Mouse (Mus musculus) CH12.LX (cell line): ENCODE measurements around the gene Pla2g4e. TPM values are rescaled to one million over a fixed set of nuclear protein-coding genes. Genes with fewer than 3 reads are reported as not detected.

Experiments
- DNase-seq: peaks from one replicate; pipeline ENCODE4 v3.0.0-alpha.2; 2013; ENCODE audit errors: extremely low read depth
- H3K27ac ChIP-seq: 2 replicates; pipeline ENCODE4 v1.5.1; 2012; ENCODE audit warnings: low read depth, mild to moderate bottlenecking, control low read depth, moderate library complexity; ENCODE audit not compliant: insufficient read depth
- H3K27me3 ChIP-seq: replicated peaks from 2 replicates; pipeline ENCODE3; 2012; ENCODE audit warnings: inconsistent platforms
- H3K36me3 ChIP-seq, 2 experiments: replicated peaks in 1 of 2; 2 replicates each; pipeline versions ENCODE3 to v1.6.1; 2012; ENCODE audit warnings: inconsistent platforms in 1 of 2, low read length in 1 of 2, mild to moderate bottlenecking in 1 of 2, mixed read lengths in 1 of 2, moderate library complexity in 1 of 2; ENCODE audit not compliant: control insufficient read depth in 1 of 2, insufficient read depth in 1 of 2
- H3K4me1 ChIP-seq, 2 experiments: 2 replicates each; pipeline ENCODE4 v1.6.1; 2012; ENCODE audit warnings: inconsistent platforms in 1 of 2, moderate library complexity in 1 of 2; ENCODE audit not compliant: insufficient read depth in 2 of 2, control insufficient read depth in 1 of 2
- H3K4me2 ChIP-seq: 2 replicates; pipeline ENCODE4 v1.6.1; 2012; ENCODE audit warnings: low read depth, mild to moderate bottlenecking, control low read depth; ENCODE audit not compliant: poor library complexity, insufficient read depth, severe bottlenecking
- H3K4me3 ChIP-seq, 3 experiments: fragments of 150-350 bp in 1 of 3; sonication (generic) in 1 of 3; replicated peaks in 1 of 3; 2 replicates each; pipeline versions ENCODE3 to v1.5.1; 2011 to 2012; ENCODE audit warnings: low read depth in 2 of 3, low read length in 2 of 3, mild to moderate bottlenecking in 2 of 3, moderate library complexity in 2 of 3, control low read depth in 1 of 3, improper control_type of control experiment in 1 of 3, inconsistent platforms in 1 of 3, mixed read lengths in 1 of 3; ENCODE audit not compliant: poor library complexity in 1 of 3
- H3K79me2 ChIP-seq: replicated peaks from 2 replicates; pipeline ENCODE4 v1.6.1; 2012; ENCODE audit warnings: mild to moderate bottlenecking, moderate library complexity; ENCODE audit not compliant: control insufficient read depth, poor library complexity, insufficient read depth, severe bottlenecking; ENCODE audit errors: extremely low read depth
- H3K9ac ChIP-seq: 2 replicates; pipeline ENCODE4 v1.6.1; 2012; ENCODE audit warnings: low read depth, mild to moderate bottlenecking, control low read depth, moderate library complexity; ENCODE audit not compliant: insufficient read depth
- H3K9me3 ChIP-seq: replicated peaks from 2 replicates; pipeline ENCODE3; 2012; ENCODE audit warnings: low read length, inconsistent platforms, mixed read lengths
- CHD2 ChIP-seq: IDR thresholded peaks from 2 replicates; pipeline ENCODE4 v1.6.1; 2011; ENCODE audit warnings: low read length, improper control_type of control experiment
- CTCF ChIP-seq, 2 experiments: IDR thresholded peaks in 1 of 2; conservative IDR thresholded peaks in 1 of 2; 2 replicates each; pipeline ENCODE4 v1.5.1; 2011 to 2012; ENCODE audit warnings: low read depth in 2 of 2, low read length in 2 of 2, improper control_type of control experiment in 1 of 2, inconsistent platforms in 1 of 2, mild to moderate bottlenecking in 1 of 2, moderate library complexity in 1 of 2
- GABPA ChIP-seq: IDR thresholded peaks from 2 replicates; pipeline ENCODE4 v1.6.1; 2012; ENCODE audit warnings: low read depth, low read length, improper control_type of control experiment, inconsistent platforms; ENCODE audit not compliant: insufficient replicate concordance
- IRF4 ChIP-seq: IDR thresholded peaks from 2 replicates; pipeline ENCODE4 v1.6.1; 2014; ENCODE audit warnings: low read depth, mild to moderate bottlenecking, inconsistent platforms, low read length, improper control_type of control experiment
- MAZ ChIP-seq: IDR thresholded peaks from 2 replicates; pipeline ENCODE4 v1.6.1; 2012; ENCODE audit warnings: low read depth, mild to moderate bottlenecking, inconsistent platforms, low read length, improper control_type of control experiment, moderate library complexity
- MEF2A ChIP-seq: IDR thresholded peaks from 2 replicates; pipeline ENCODE4 v1.6.1; 2014; ENCODE audit warnings: low read depth, mild to moderate bottlenecking, inconsistent platforms, low read length, improper control_type of control experiment, borderline replicate concordance
- MXI1 ChIP-seq: IDR thresholded peaks from 2 replicates; pipeline ENCODE4 v1.6.1; 2011; ENCODE audit warnings: mild to moderate bottlenecking, low read depth, low read length, improper control_type of control experiment
- MYC ChIP-seq: IDR thresholded peaks from 2 replicates; pipeline ENCODE4 v1.6.1; 2011; ENCODE audit warnings: low read depth, mild to moderate bottlenecking, improper control_type of control experiment, low read length
- NRF1 ChIP-seq: IDR thresholded peaks from 2 replicates; pipeline ENCODE4 v1.6.1; 2014; ENCODE audit warnings: low read depth, mild to moderate bottlenecking, inconsistent platforms, low read length, improper control_type of control experiment, moderate library complexity
- PAX5 ChIP-seq: IDR thresholded peaks from 2 replicates; pipeline ENCODE4 v1.6.1; 2012; ENCODE audit warnings: low read length, inconsistent platforms, mixed read lengths
- POLR2A ChIP-seq: IDR thresholded peaks from 2 replicates; pipeline ENCODE4 v1.6.1; 2011; ENCODE audit warnings: low read depth, mild to moderate bottlenecking, improper control_type of control experiment, low read length
- RAD21 ChIP-seq: IDR thresholded peaks from 2 replicates; pipeline ENCODE4 v1.6.1; 2011; ENCODE audit warnings: low read depth, mild to moderate bottlenecking, low read length, improper control_type of control experiment, moderate library complexity
- SIN3A ChIP-seq: IDR thresholded peaks from 2 replicates; pipeline ENCODE4 v1.6.1; 2012; ENCODE audit warnings: low read length, improper control_type of control experiment, inconsistent platforms
- USF2 ChIP-seq: conservative IDR thresholded peaks from 2 replicates; pipeline ENCODE4 v1.6.1; 2011; ENCODE audit warnings: low read depth, low read length, improper control_type of control experiment
- ZC3H11A ChIP-seq: IDR thresholded peaks from 2 replicates; pipeline ENCODE4 v1.6.1; 2012; ENCODE audit warnings: low read depth, mild to moderate bottlenecking, inconsistent platforms, low read length, improper control_type of control experiment
- ZMIZ1 ChIP-seq: IDR thresholded peaks from 2 replicates; pipeline ENCODE4 v1.6.1; 2012; ENCODE audit warnings: low read depth, mild to moderate bottlenecking, inconsistent platforms, low read length, improper control_type of control experiment
- dilution Hi-C: fragments of 300-500 bp; cut with MboI; formaldehyde crosslinking; loops from 2 replicates; pipeline ENCODE4 v1.14.3; 2020; ENCODE audit warnings: low sequenced_read_pairs; ENCODE audit not compliant: extremely low pct_unique_long_range_greater_than_20kb, extremely low pct_ligation_motif_present
- in situ Hi-C: fragments of 300-500 bp; cut with MboI; formaldehyde crosslinking; loops from 3 replicates; pipeline ENCODE4 v1.14.3; 2019; ENCODE audit warnings: low sequenced_read_pairs, low pct_ligation_motif_present, low pct_unique_long_range_greater_than_20kb, mixed read lengths
- polyA plus RNA-seq: library from polyadenylated mRNA; unstranded; fragments of >175 nt; gene quantifications from 2 replicates; pipeline ENCODE4 v1.2.1, GENCODE M21; 2012; ENCODE audit warnings: low read depth; ENCODE audit not compliant: insufficient read length
- total RNA-seq, 2 experiments: library from RNA; depleted of rRNA; stranded (reverse); fragments of 300-350 nt in 1 of 2; fragments of >200 nt in 1 of 2; gene quantifications; 2 replicates each; pipeline ENCODE4 v1.2.3; 2012 to 2014

Gene Pla2g4e
- total and polyA plus RNA-seq, 3 experiments, result not detected

DNA sequence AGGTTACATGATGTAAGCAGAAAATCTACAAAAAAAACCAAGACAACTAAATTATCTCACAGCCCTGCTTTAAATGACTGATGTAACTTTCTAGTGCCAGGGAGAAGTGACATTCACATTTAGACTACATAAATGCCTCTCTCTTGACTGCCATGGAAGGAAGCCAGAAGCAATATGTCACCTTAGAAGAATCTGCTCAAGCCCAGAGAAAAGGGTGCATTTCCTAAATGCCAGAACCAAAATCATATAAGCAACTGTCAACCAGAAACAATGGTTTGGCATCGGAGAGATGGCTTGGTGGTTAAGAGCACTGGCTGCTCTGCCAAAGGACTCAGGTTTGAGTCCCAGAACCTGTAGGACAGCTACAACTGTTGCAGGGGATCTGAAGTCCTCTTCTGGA, 113.3 kb downstream of the Pla2g4e start:
- no peak overlapping the region for H3K4me3 ChIP-seq
- TF ChIP-seq NRF1 (no peak), PAX5 (no peak), MAZ (no peak), MXI1 (no peak), IRF4 (no peak), SIN3A (no peak), MYC (no peak), GABPA (no peak), MEF2A (no peak)
- H3K4me2 ChIP-seq, result no peak overlapping the region
- no peak for DNase-seq
- H3K79me2 ChIP-seq, result no peaks in the 10 kb centered on the region
- H3K4me1 ChIP-seq, result peaks cover 18 to 64% of the 10 kb centered on the region in 2 experiments
- peaks cover 0 to 36% of the 10 kb centered on the region in 2 experiments for H3K36me3 ChIP-seq
- dilution Hi-C loops, result no loop called here
- in situ Hi-C loops, result no loop called here
- no peaks in the 10 kb centered on the region for H3K27me3 ChIP-seq
- H3K9ac ChIP-seq, result no peak overlapping the region
- H3K9me3 ChIP-seq, result no peaks in the 10 kb centered on the region
- H3K27ac ChIP-seq, result no peak overlapping the region

DNA sequence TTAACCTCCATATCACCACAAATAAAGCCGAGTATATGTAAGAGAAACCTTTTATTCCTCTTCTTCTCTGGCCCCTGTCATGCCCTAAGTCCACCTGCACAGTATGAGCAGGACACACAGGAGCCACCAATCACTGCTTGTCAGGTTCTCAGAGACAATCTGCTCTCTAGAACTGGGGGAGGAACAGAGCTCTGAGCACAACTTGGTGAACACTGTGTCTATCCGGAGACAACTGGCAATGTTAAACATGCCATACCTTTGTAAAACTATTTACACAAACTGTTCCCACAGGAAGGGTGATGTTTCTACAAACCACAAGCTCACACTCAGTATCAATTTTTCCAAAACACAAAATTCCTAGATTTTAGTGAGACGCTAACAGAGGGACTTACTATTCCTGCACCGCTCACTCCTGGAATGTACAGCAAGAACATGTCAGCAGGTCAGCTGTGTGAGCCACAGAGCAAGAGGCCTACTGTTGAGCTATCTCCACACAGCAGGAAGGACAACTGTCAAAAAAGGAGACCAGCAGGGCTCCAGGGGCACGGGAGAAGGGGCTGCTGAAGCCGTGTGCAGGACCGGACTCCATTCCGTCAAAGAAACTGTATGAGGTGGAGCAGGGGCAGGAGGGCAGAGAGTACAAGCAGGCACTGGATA, 115.8 kb downstream of the Pla2g4e start:
- no peaks in the 10 kb centered on the region for H3K9me3 ChIP-seq
- DNase-seq, result no peak
- peaks cover 5 to 54% of the 10 kb centered on the region in 2 experiments for H3K36me3 ChIP-seq
- TF ChIP-seq CHD2, result no peak
- no peak for TF ChIP-seq ZC3H11A
- TF ChIP-seq RAD21, result no peak
- no peak for TF ChIP-seq MEF2A
- no peak for TF ChIP-seq ZMIZ1
- TF ChIP-seq USF2, result no peak
- no peak for TF ChIP-seq CTCF (conservative IDR thresholded peaks at IDR 0.05 in 1 of 2, IDR thresholded peaks at IDR 0.05 in 1 of 2; ENCODE audit: low read depth in 2 of 2, low read length in 2 of 2)
- TF ChIP-seq POLR2A, result no peak
- no peak overlapping the region for H3K4me3 ChIP-seq
- no peak overlapping the region for H3K4me2 ChIP-seq
- in situ Hi-C loops (no loop called here), dilution Hi-C loops (no loop called here)
- peaks cover 14 to 45% of the 10 kb centered on the region in 2 experiments for H3K4me1 ChIP-seq
- no peaks in the 10 kb centered on the region for H3K79me2 ChIP-seq
- no peaks in the 10 kb centered on the region for H3K27me3 ChIP-seq
- no peak overlapping the region for H3K27ac ChIP-seq
- H3K9ac ChIP-seq, result no peak overlapping the region
